Mouse (Mus musculus) ES-E14 (cell line): ENCODE measurements around the gene Rbmx2.

ENCODE experiments used
- CHD2 ChIP-seq: IDR thresholded peaks from 2 replicates; pipeline ENCODE4 v1.6.1; 2014; ENCODE audit warnings: mild to moderate bottlenecking, low read depth, low read length, inconsistent platforms
- ZNF384 ChIP-seq: IDR thresholded peaks from 2 replicates; pipeline ENCODE4 v1.6.1; 2012; ENCODE audit warnings: low read depth, low read length, inconsistent platforms

- no peak for TF ChIP-seq ZNF384
- no peak for TF ChIP-seq CHD2
Observed at GRCm38 (mm10) chrX:48683451-48683850, 11.4 kb upstream of the Rbmx2 start.
